Mouse (Mus musculus) forebrain, postnatal 0 days (tissue): ENCODE measurements around the gene Thsd4. TPM values are rescaled to one million over a fixed set of nuclear protein-coding genes. Genes with fewer than 3 reads are reported as not detected.

ENCODE experiments used
- ATAC-seq: fragments of 200-750 bp; cut with Nextera tagmentation; 2 replicates; pipeline ENCODE4 v1.8.0; 2017; ENCODE audit warnings: mild to moderate bottlenecking, moderate library complexity
- DNase-seq: peaks from one replicate; pipeline ENCODE4 v3.0.0-alpha.2; 2015
- H3K27ac ChIP-seq: fragments of 300-500 bp; sonication (generic); 2 replicates; pipeline ENCODE4 v1.5.1; 2014; ENCODE audit warnings: low read depth, mild to moderate bottlenecking, antibody characterized with exemption, low read length, moderate library complexity, mixed read lengths
- H3K27me3 ChIP-seq: fragments of 300-500 bp; sonication (generic); 2 replicates; pipeline ENCODE4 v1.6.1; 2014; ENCODE audit warnings: mild to moderate bottlenecking, low read length, mixed read lengths; ENCODE audit not compliant: insufficient read depth
- H3K36me3 ChIP-seq: fragments of 300-500 bp; sonication (generic); 2 replicates; pipeline ENCODE4 v1.6.1; 2014; ENCODE audit warnings: mild to moderate bottlenecking, moderate library complexity; ENCODE audit not compliant: insufficient read depth
- H3K4me1 ChIP-seq: fragments of 300-500 bp; sonication (generic); 2 replicates; pipeline ENCODE4 v1.6.1; 2014; ENCODE audit warnings: antibody characterized with exemption; ENCODE audit not compliant: insufficient read depth
- H3K4me2 ChIP-seq: fragments of 300-500 bp; sonication (generic); 2 replicates; pipeline ENCODE4 v1.6.1; 2014; ENCODE audit warnings: low read depth, mild to moderate bottlenecking, moderate library complexity
- H3K4me3 ChIP-seq: fragments of 300-500 bp; sonication (generic); 2 replicates; pipeline ENCODE4 v1.5.1; 2014; ENCODE audit warnings: low read depth, low read length, mixed read lengths
- H3K9ac ChIP-seq: fragments of 300-500 bp; sonication (generic); 2 replicates; pipeline ENCODE4 v1.6.1; 2014; ENCODE audit warnings: mild to moderate bottlenecking
- H3K9me3 ChIP-seq: fragments of 300-500 bp; sonication (generic); 2 replicates; pipeline ENCODE4 v1.6.1; 2016; ENCODE audit warnings: low read length
- CTCF ChIP-seq: sonication (generic); IDR thresholded peaks from 2 replicates; pipeline ENCODE4 v1.5.1; 2016; ENCODE audit warnings: antibody characterized with exemption, control low read depth, low read depth
- WGBS: fragments of 180-500 bp; shearing (Covaris S2); extraction: QIAGEN DNeasy Blood & Tissue Kit; methylation state at CpG from one replicate; pipeline ENCODE4 v1.1.7; 2014; 5-methylcytosine and 5-hydroxymethylcytosine counted together
- polyA plus RNA-seq: library from polyadenylated mRNA; unstranded; fragments of >200 nt; fragmentation: Nextera tagmentation; extraction: Ambion mirVana; gene quantifications from 2 replicates; pipeline ENCODE4 v1.2.1, GENCODE M21; 2015
- total RNA-seq: library from RNA; depleted of rRNA; stranded (reverse); fragments of >200 nt; gene quantifications from 2 replicates; pipeline ENCODE4 v1.2.3, GENCODE M21; 2014

The Thsd4 gene
- total and polyA plus RNA-seq, 2 experiments from 2014 or later: 3.5 to 14.2 TPM

GRCm38 (mm10) chr9:60306241-60306640, 215.6 kb downstream of the Thsd4 start:
- no peak for DNase-seq
- no peak overlapping the region for H3K4me3 ChIP-seq
- 75% methylated on average over 4 of the region's 4 CpGs for WGBS
- H3K27ac ChIP-seq: no peak overlapping the region
- no peak for TF ChIP-seq CTCF
- no peak for ATAC-seq
- H3K36me3 ChIP-seq: no peaks in the 10 kb centered on the region
- no peaks in the 10 kb centered on the region for H3K9me3 ChIP-seq
- no peak overlapping the region for H3K4me2 ChIP-seq
- no peak overlapping the region for H3K9ac ChIP-seq
- no peaks in the 10 kb centered on the region for H3K27me3 ChIP-seq
- H3K4me1 ChIP-seq: no peaks in the 10 kb centered on the region

DNA sequence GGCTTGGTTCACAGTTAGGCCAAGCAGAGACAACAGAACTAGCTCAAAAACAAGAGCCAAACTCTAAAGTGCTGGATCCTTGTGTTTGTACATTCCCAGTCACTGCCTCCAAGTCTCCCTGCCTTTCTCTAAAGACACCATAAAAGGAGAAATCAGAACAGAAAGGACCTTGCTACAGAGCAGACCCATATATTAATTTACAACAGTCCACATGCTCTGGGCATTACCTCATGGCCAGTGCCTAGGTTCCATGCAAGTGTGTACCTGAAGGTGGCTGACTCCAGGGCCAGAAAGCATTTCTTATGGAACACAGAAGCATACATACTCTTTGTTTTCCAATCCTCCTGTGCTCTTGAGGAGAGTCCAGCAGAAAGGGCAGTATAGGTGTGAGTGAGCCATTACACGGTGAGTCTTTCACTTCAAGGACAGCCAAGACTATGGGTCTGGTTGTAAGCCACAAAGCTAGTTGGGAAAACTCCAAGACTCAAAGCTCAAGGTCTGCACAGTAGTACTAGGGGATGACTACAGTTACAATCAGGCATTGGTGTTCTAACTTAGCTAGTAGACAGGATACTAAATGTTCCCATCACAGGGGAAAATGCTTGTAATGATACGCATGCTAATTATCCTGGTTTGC, 216.5 kb downstream of the Thsd4 start:
- TF ChIP-seq CTCF: no peak
- peaks cover 5% of the 10 kb centered on the region; the same call in 1 of the 2 replicates for H3K9me3 ChIP-seq
- H3K4me3 ChIP-seq: no peak overlapping the region
- WGBS: 93% methylated on average over 2 of the region's 2 CpGs
- H3K27ac ChIP-seq: no peak overlapping the region
- no peak overlapping the region for H3K4me2 ChIP-seq
- H3K27me3 ChIP-seq: no peaks in the 10 kb centered on the region
- DNase-seq (no peak), ATAC-seq (no peak)
- no peaks in the 10 kb centered on the region for H3K4me1 ChIP-seq
- H3K36me3 ChIP-seq: no peaks in the 10 kb centered on the region
- no peak overlapping the region for H3K9ac ChIP-seq

DNA sequence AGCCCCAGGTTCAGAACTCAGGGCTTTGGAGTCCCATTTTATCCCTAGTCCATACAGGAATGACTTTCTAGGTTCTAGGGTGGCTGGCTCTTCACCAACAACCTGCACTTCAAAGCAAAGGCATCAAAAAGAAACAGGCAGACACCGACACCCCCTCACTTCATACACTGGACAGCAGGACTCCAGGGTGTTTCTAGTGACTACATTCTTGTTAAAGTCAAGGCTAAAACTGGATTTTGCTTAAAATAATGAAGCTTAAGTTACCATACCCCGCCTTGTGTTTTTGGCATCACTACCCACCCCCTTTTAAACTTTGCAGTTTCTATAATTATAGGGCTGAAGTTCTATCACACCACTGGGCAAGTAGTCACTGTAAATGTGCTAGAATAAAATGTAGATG, 225.6 kb downstream of the Thsd4 start:
- DNase-seq: no peak
- no peak overlapping the region for H3K4me3 ChIP-seq
- no peak for TF ChIP-seq CTCF
- WGBS: 86% methylated on average over 2 of the region's 2 CpGs
- no peak overlapping the region for H3K4me2 ChIP-seq
- no peak for ATAC-seq
- H3K9me3 ChIP-seq: peaks cover 5% of the 10 kb centered on the region; the same call in 1 of the 2 replicates
- H3K27me3 ChIP-seq: no peaks in the 10 kb centered on the region
- no peaks in the 10 kb centered on the region for H3K4me1 ChIP-seq
- H3K9ac ChIP-seq: no peak overlapping the region
- no peak overlapping the region for H3K27ac ChIP-seq
- H3K36me3 ChIP-seq: no peaks in the 10 kb centered on the region

DNA sequence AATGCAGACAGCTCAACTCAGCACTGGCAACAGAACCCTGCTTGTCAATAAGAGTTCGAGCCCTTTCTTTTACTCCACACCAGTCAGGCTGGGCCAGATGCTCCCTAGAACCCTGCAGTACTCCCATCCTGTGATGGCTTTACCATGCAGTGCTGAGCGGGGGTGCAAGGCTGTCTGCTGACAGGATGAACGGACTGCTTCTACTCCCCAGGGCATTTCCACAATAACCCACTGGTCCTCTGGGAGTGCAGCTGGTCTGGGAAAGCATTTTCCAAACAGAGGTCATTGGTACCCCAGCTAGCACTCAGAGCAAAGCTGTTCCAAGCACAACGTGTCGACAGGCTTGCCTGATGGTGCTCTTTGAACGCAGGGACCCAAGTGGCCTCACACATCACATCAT, 226.6 kb downstream of the Thsd4 start:
- H3K36me3 ChIP-seq: no peaks in the 10 kb centered on the region
- H3K4me3 ChIP-seq: no peak overlapping the region
- no peaks in the 10 kb centered on the region for H3K4me1 ChIP-seq
- no peak overlapping the region for H3K4me2 ChIP-seq
- H3K9me3 ChIP-seq: no peaks in the 10 kb centered on the region
- H3K27ac ChIP-seq: no peak overlapping the region
- WGBS: 71% methylated on average over 6 of the region's 6 CpGs
- ATAC-seq (no peak), DNase-seq (no peak)
- H3K27me3 ChIP-seq: no peaks in the 10 kb centered on the region
- TF ChIP-seq CTCF: no peak
- no peak overlapping the region for H3K9ac ChIP-seq

GRCm38 (mm10) chr9:60293129-60293528, 228.7 kb downstream of the Thsd4 start:
- no peak for TF ChIP-seq CTCF
- no peak overlapping the region for H3K9ac ChIP-seq

GRCm38 (mm10) chr9:60290780-60291179, 231.1 kb downstream of the Thsd4 start:
- no peak for DNase-seq
- no peak overlapping the region for H3K27ac ChIP-seq

More at GRCm38 (mm10) chr9:60293129-60293528, 228.7 kb downstream of the Thsd4 start:
- DNase-seq (no peak), ATAC-seq (no peak)
- Histone ChIP-seq H3K4me1 (no peaks in the 10 kb centered on the region), H3K4me2 (no peak overlapping the region), H3K36me3 (no peaks in the 10 kb centered on the region), H3K9me3 (no peaks in the 10 kb centered on the region), H3K27me3 (no peaks in the 10 kb centered on the region), H3K27ac (no peak overlapping the region), H3K4me3 (no peak overlapping the region)
- WGBS: 66% methylated on average over 6 of the region's 6 CpGs

DNA sequence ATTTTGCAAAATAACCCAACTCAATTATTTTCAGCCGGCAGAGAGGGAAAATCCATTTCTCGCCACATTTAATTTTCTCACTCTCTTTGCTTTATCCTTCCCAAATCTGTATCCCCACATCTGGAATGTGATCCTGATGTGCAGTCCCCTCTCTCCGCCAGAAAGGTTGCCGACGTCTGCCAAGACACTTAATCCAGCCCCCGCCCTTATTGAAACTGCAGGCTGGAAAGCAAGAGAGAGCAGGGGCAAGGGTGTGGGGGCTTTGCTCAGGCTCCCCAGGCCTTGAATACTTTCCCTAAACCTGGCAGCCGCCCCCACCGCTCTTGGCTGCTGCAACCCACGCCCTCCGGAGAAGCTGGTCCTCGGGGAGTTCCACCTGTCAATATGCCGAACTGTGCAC, 233.1 kb downstream of the Thsd4 start:
- ATAC-seq: no peak
- Histone ChIP-seq H3K4me3 (no peak overlapping the region), H3K9me3 (no peaks in the 10 kb centered on the region), H3K36me3 (no peaks in the 10 kb centered on the region), H3K4me2 (no peak overlapping the region), H3K27ac (no peak overlapping the region), H3K27me3 (no peaks in the 10 kb centered on the region), H3K4me1 (no peaks in the 10 kb centered on the region), H3K9ac (no peak overlapping the region)
- no peak for DNase-seq
- WGBS: 74% methylated on average over 12 of the region's 12 CpGs
- no peak for TF ChIP-seq CTCF

More at GRCm38 (mm10) chr9:60290780-60291179, 231.1 kb downstream of the Thsd4 start:
- Histone ChIP-seq H3K4me2 (no peak overlapping the region), H3K9ac (no peak overlapping the region), H3K27me3 (no peaks in the 10 kb centered on the region), H3K4me1 (no peaks in the 10 kb centered on the region), H3K9me3 (no peaks in the 10 kb centered on the region), H3K36me3 (no peaks in the 10 kb centered on the region), H3K4me3 (no peak overlapping the region)
- no peak for ATAC-seq
- no peak for TF ChIP-seq CTCF
- WGBS: 83% methylated on average over 8 of the region's 8 CpGs

- no peak for TF ChIP-seq CTCF
- WGBS: 94% methylated on average over 3 of the region's 3 CpGs
- no peak overlapping the region for H3K4me2 ChIP-seq
- H3K27me3 ChIP-seq: no peaks in the 10 kb centered on the region
- ATAC-seq (no peak), DNase-seq (no peak)
- no peak overlapping the region for H3K9ac ChIP-seq
- no peaks in the 10 kb centered on the region for H3K4me1 ChIP-seq
- no peaks in the 10 kb centered on the region for H3K36me3 ChIP-seq
- H3K9me3 ChIP-seq: no peaks in the 10 kb centered on the region
- H3K4me3 ChIP-seq: no peak overlapping the region
- H3K27ac ChIP-seq: no peak overlapping the region
These were observed 235.5 kb downstream of the Thsd4 start for GRCm38 (mm10) chr9:60286390-60286789.
